15 mouse cellular contexts compared by ENCODE assay signal in the genomic region with DNA sequence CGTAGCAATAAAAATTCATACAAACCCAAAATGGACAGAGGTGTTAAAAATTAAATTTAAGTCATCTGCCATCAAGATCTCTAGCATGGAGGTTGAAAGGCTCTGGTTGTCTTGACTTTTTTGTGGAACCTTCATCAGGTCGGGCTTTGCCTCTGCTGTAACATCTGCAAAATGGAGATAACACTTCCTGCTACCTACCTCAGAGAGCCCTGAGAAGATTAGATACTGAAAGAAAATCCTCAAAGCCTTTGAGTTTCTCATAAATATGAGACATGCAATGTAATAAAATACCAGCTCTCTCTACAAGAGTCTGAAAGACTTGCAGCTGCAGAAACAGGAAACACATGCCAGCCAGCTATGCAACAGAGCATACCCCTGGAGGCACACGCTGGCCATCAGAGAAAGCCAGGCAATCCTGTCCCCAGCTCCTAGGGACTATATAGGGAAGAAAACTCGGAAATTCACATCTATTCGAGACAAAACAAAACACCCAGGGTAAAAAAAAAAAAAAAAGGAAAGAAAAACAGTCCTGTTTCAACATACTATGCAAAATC.
DNase-seq lines count a peak whose midpoint lies in the region; ATAC-seq lines count a peak whose summit lies in the region.
"Had no signal": no experiment of that assay in that cellular context is flagged by ENCODE, and none has a peak within 500 bp of the region (broad histone marks: within the 10 kb centered on the region; RNA-seq: fewer than 3 reads in every experiment).

No protein-coding gene starts in this region.

- intact Hi-C loops in left cerebral cortex, postnatal 36 days (cut with DNase I): no loop called here

- 48% methylated on average over 5 of the region's 5 CpGs for WGBS in kidney, embryonic 14.5 days
- WGBS in kidney, embryonic 16.5 days: 39% methylated on average over 5 of the region's 5 CpGs
- 20% methylated on average over 5 of the region's 5 CpGs for WGBS in liver, embryonic 13.5 days (ENCODE audit: insufficient replicate concordance)

- peaks cover 16% of the 10 kb centered on the region for H3K4me1 ChIP-seq in kidney, embryonic 14.5 days (ENCODE audit: control insufficient read depth, insufficient read depth, low read length)
- H3K4me1 ChIP-seq in kidney, embryonic 16.5 days (ENCODE audit: insufficient read depth, low read length): peaks cover 25% of the 10 kb centered on the region
- peaks cover 36% of the 10 kb centered on the region for H3K4me1 ChIP-seq in liver, embryonic 13.5 days (replicated peaks)

- no peak overlapping the region for H3K4me3 ChIP-seq in kidney, embryonic 14.5 days (ENCODE audit: low read length)
- H3K4me3 ChIP-seq in kidney, embryonic 16.5 days (ENCODE audit: low read length): no peak overlapping the region
- H3K4me3 ChIP-seq in liver, embryonic 13.5 days (replicated peaks): no peak overlapping the region
- H3K4me3 ChIP-seq: heart, embryonic 12.5 days; myocyte had no signal

- no peaks in the 10 kb centered on the region for H3K36me3 ChIP-seq in kidney, embryonic 14.5 days (ENCODE audit: control insufficient read depth, insufficient read depth, low read length)
- no peaks in the 10 kb centered on the region for H3K36me3 ChIP-seq in kidney, embryonic 16.5 days (ENCODE audit: insufficient read depth, low read length)
- H3K36me3 ChIP-seq in liver, embryonic 13.5 days: no peaks in the 10 kb centered on the region
- H3K36me3 ChIP-seq: heart, embryonic 12.5 days had no signal

- DNase-seq in liver, embryonic 13.5 days: no peak
- DNase-seq in thymus, postnatal 25 days: peak; percentile 57
- no peak for DNase-seq in left cerebral cortex, postnatal 36 days (ENCODE audit: low spot score in 2 of 2)
- DNase-seq in layer of hippocampus, adult 9-11 months: no peak
- no peak for DNase-seq in kidney, adult 8-10 months
- DNase-seq: adrenal gland, adult 8-10 months; cerebellum, adult 11 months; kidney, postnatal 14 days had no signal

- peak; percentile 72; the same call in 1 of the 2 replicates for ATAC-seq in kidney, embryonic 14.5 days (ENCODE audit: low FRiP score, low TSS enrichment)
- no peak for ATAC-seq in kidney, embryonic 16.5 days (ENCODE audit: low FRiP score, low TSS enrichment)
- ATAC-seq in erythroid progenitor cell, adult 5-6 weeks (replicated peaks; ENCODE audit: low FRiP score, poor library complexity, severe bottlenecking): peak; percentile 79
- peak; percentile 93 for ATAC-seq in liver, embryonic 13.5 days (ENCODE audit: low read depth)

- no peaks in the 10 kb centered on the region for H3K9me3 ChIP-seq in kidney, embryonic 14.5 days (ENCODE audit: control insufficient read depth, low read length)
- no peaks in the 10 kb centered on the region for H3K9me3 ChIP-seq in kidney, embryonic 16.5 days (ENCODE audit: low read length)
- no peaks in the 10 kb centered on the region for H3K9me3 ChIP-seq in liver, embryonic 13.5 days (replicated peaks)
- H3K9me3 ChIP-seq: heart, embryonic 12.5 days had no signal

- no peak overlapping the region for H3K9ac ChIP-seq in kidney, embryonic 14.5 days (ENCODE audit: low read depth, low read length)
- no peak overlapping the region for H3K9ac ChIP-seq in kidney, embryonic 16.5 days (replicated peaks; ENCODE audit: low read length)
- no peak overlapping the region for H3K9ac ChIP-seq in liver, embryonic 13.5 days
- H3K9ac ChIP-seq: heart, embryonic 12.5 days; hindbrain, embryonic 14.5 days had no signal

- no peak overlapping the region for H3K4me2 ChIP-seq in kidney, embryonic 14.5 days (replicated peaks; ENCODE audit: low read depth, low read length)
- no peak overlapping the region for H3K4me2 ChIP-seq in kidney, embryonic 16.5 days (replicated peaks; ENCODE audit: low read depth, low read length)
- peak overlapping the region; percentile 34 for H3K4me2 ChIP-seq in liver, embryonic 13.5 days
- H3K4me2 ChIP-seq: heart, embryonic 12.5 days; hindbrain, embryonic 14.5 days had no signal

- no peak overlapping the region for H3K27ac ChIP-seq in kidney, embryonic 14.5 days (ENCODE audit: low read depth, low read length)
- H3K27ac ChIP-seq in kidney, embryonic 16.5 days (ENCODE audit: low read length): no peak overlapping the region; the same call in 1 of the 2 replicates
- H3K27ac ChIP-seq in liver, embryonic 13.5 days: peak overlapping the region; percentile 75
- H3K27ac ChIP-seq: hindbrain, embryonic 14.5 days; macrophage had no signal

- no peaks in the 10 kb centered on the region for H3K27me3 ChIP-seq in kidney, embryonic 14.5 days (ENCODE audit: control insufficient read depth, insufficient read depth, low read length)
- H3K27me3 ChIP-seq in kidney, embryonic 16.5 days (ENCODE audit: insufficient read depth, low read length): no peaks in the 10 kb centered on the region
- no peaks in the 10 kb centered on the region for H3K27me3 ChIP-seq in liver, embryonic 13.5 days
- H3K27me3 ChIP-seq: heart, embryonic 12.5 days had no signal
